Mouse (Mus musculus) frontal cortex, postnatal 25 days (tissue): Measurements from ENCODE around the gene Gm20696.

Experiments used
- DNase-seq, 2 experiments: peaks; one replicate each; pipeline ENCODE4 v3.0.0; 2022; ENCODE audit warnings: low spot score in 2 of 2

Gm20696 gene

GRCm38 (mm10) chr6:99666318-99667171 is at the start of gene Gm20696, which contains the start of gene Eif4e3:
Gm20696 (minus strand) TSS chr6:99666797.
Eif4e3 (minus strand) TSS chr6:99666771.
- DNase-seq = peak in 1 of 2 experiments; percentile 11

- DNase-seq = no peak
Observed at GRCm38 (mm10) chr6:99715913-99716312, 49.3 kb upstream of the Gm20696 start.

GRCm38 (mm10) chr6:99715191-99715590 is 48.6 kb upstream of the Gm20696 start:
- DNase-seq = no peak

- no peak for DNase-seq
Observed at GRCm38 (mm10) chr6:99713256-99713655, 46.7 kb upstream of the Gm20696 start.

GRCm38 (mm10) chr6:99711576-99712101 is 45.0 kb upstream of the Gm20696 start:
- DNase-seq = no peak

GRCm38 (mm10) chr6:99700484-99700883 is 33.9 kb upstream of the Gm20696 start:
- DNase-seq = no peak

GRCm38 (mm10) chr6:99692916-99693841 is 26.6 kb upstream of the Gm20696 start:
- no peak for DNase-seq

- no peak for DNase-seq
Observed at GRCm38 (mm10) chr6:99692206-99692915, 25.8 kb upstream of the Gm20696 start, which contains the start of gene Gpr27. Gpr27 (plus strand) TSS chr6:99692679.

- DNase-seq = no peak
Observed at GRCm38 (mm10) chr6:99691666-99692205, 25.1 kb upstream of the Gm20696 start.

GRCm38 (mm10) chr6:99688513-99688912 is 21.9 kb upstream of the Gm20696 start:
- no peak for DNase-seq

- no peak for DNase-seq
Observed at GRCm38 (mm10) chr6:99684899-99685298, 18.3 kb upstream of the Gm20696 start.

- no peak for DNase-seq
Observed at GRCm38 (mm10) chr6:99683974-99684373, 17.4 kb upstream of the Gm20696 start.

GRCm38 (mm10) chr6:99678108-99678507 is 11.5 kb upstream of the Gm20696 start:
- DNase-seq = no peak

GRCm38 (mm10) chr6:99677325-99677724 is 10.7 kb upstream of the Gm20696 start:
- no peak for DNase-seq

GRCm38 (mm10) chr6:99674482-99674881 is 7.9 kb upstream of the Gm20696 start:
- DNase-seq = no peak

- DNase-seq = no peak
Observed at GRCm38 (mm10) chr6:99671768-99672167, 5.2 kb upstream of the Gm20696 start.

GRCm38 (mm10) chr6:99670481-99671119 is 4.0 kb upstream of the Gm20696 start:
- peak in 1 of 2 experiments; percentile 44 for DNase-seq

- peak in 1 of 2 experiments; percentile 60 for DNase-seq
Observed at GRCm38 (mm10) chr6:99669481-99670325, 3.1 kb upstream of the Gm20696 start.

- DNase-seq = no peak
Observed at GRCm38 (mm10) chr6:99667290-99667689, 693 bp upstream of the Gm20696 start.
